Mouse (Mus musculus): ENCODE measurements around the gene Ap5b1. TPM values are rescaled to one million over a fixed set of nuclear protein-coding genes. Genes with fewer than 3 reads are reported as not detected.
A peak's percentile ranks its signal among the peaks of the same experiment; 100 is the strongest.

Gene Ap5b1
- 1 to 10 TPM; 5.8 to 7.0 TPM for total RNA-seq (2021)

GRCm38 (mm10) chr19:5567534-5568469 lies at the start of gene Ap5b1:
Gene Ap5b1, plus strand, starts transcription at chr19:5568025.
- DNase-seq: peak; percentile 84 to 85

- no peak for DNase-seq
These were observed 49.1 kb upstream of the Ap5b1 start for GRCm38 (mm10) chr19:5518721-5519120.

- DNase-seq: no peak
These were observed 42.6 kb upstream of the Ap5b1 start for GRCm38 (mm10) chr19:5525204-5525603.

- peak; percentile 89 to 90 for DNase-seq
These were observed 38.3 kb upstream of the Ap5b1 start for GRCm38 (mm10) chr19:5529325-5530137.

- DNase-seq: no peak
These were observed 37.7 kb upstream of the Ap5b1 start for GRCm38 (mm10) chr19:5530138-5530524.

- DNase-seq: no peak
These were observed 35.3 kb upstream of the Ap5b1 start for GRCm38 (mm10) chr19:5532520-5532919.

- no peak for DNase-seq
These were observed 29.0 kb upstream of the Ap5b1 start for GRCm38 (mm10) chr19:5538786-5539185.

GRCm38 (mm10) chr19:5543362-5543761 lies 24.5 kb upstream of the Ap5b1 start:
- DNase-seq: no peak

GRCm38 (mm10) chr19:5544031-5544430 lies 23.8 kb upstream of the Ap5b1 start:
- no peak for DNase-seq

GRCm38 (mm10) chr19:5547471-5548056 lies 20.3 kb upstream of the Ap5b1 start:
- no peak for DNase-seq

GRCm38 (mm10) chr19:5553802-5554201 lies 14.0 kb upstream of the Ap5b1 start:
- no peak for DNase-seq

- no peak for DNase-seq
These were observed 13.6 kb upstream of the Ap5b1 start for GRCm38 (mm10) chr19:5554212-5554611.

GRCm38 (mm10) chr19:5558169-5558568 lies 9.7 kb upstream of the Ap5b1 start:
- DNase-seq: no peak

- no peak for DNase-seq
These were observed 9.1 kb upstream of the Ap5b1 start for GRCm38 (mm10) chr19:5558770-5559169.

GRCm38 (mm10) chr19:5559229-5559628 lies 8.6 kb upstream of the Ap5b1 start:
- no peak for DNase-seq

GRCm38 (mm10) chr19:5559631-5560456 lies 8.0 kb upstream of the Ap5b1 start:
- DNase-seq: no peak

GRCm38 (mm10) chr19:5560457-5561041 lies 7.3 kb upstream of the Ap5b1 start, which contains the start of gene Ovol1:
Gene Ovol1, minus strand, starts transcription at chr19:5560646.
- DNase-seq: no peak

- no peak for DNase-seq
These were observed 6.5 kb upstream of the Ap5b1 start for GRCm38 (mm10) chr19:5561252-5561790.

GRCm38 (mm10) chr19:5561886-5562285 lies 5.9 kb upstream of the Ap5b1 start:
- no peak for DNase-seq

GRCm38 (mm10) chr19:5562776-5563175 lies 5.0 kb upstream of the Ap5b1 start:
- no peak for DNase-seq

GRCm38 (mm10) chr19:5566316-5566715 lies 1.5 kb upstream of the Ap5b1 start:
- no peak for DNase-seq

Measured in layer of hippocampus, postnatal 36 days (tissue).